Mouse (Mus musculus) kidney, postnatal 10 days (tissue): ENCODE results near the gene Tmem72.

ENCODE experiments used
- DNase-seq: peaks from one replicate; pipeline ENCODE4 v3.0.0; 2021; ENCODE audit warnings: mixed read lengths

The Tmem72 gene

GRCm38 (mm10) chr6:116649811-116650210 lies 66.9 kb downstream of the Tmem72 start:
- no peak for DNase-seq

GRCm38 (mm10) chr6:116647763-116648162 lies 69.0 kb downstream of the Tmem72 start:
- peak; percentile 71 for DNase-seq

- DNase-seq = no peak
These were observed 72.4 kb downstream of the Tmem72 start for GRCm38 (mm10) chr6:116644335-116644734.

GRCm38 (mm10) chr6:116643881-116644280 lies 72.8 kb downstream of the Tmem72 start:
- no peak for DNase-seq

- no peak for DNase-seq
These were observed 73.8 kb downstream of the Tmem72 start for GRCm38 (mm10) chr6:116642942-116643341.

GRCm38 (mm10) chr6:116639663-116640062 lies 77.0 kb downstream of the Tmem72 start:
- DNase-seq = no peak

- no peak for DNase-seq
These were observed 77.8 kb downstream of the Tmem72 start for GRCm38 (mm10) chr6:116638871-116639270.

- DNase-seq = no peak
These were observed 79.2 kb downstream of the Tmem72 start for GRCm38 (mm10) chr6:116637496-116637895.

- DNase-seq = no peak
These were observed 80.0 kb downstream of the Tmem72 start for GRCm38 (mm10) chr6:116636581-116637235.

- peak; percentile 88 for DNase-seq
These were observed 81.2 kb downstream of the Tmem72 start for GRCm38 (mm10) chr6:116635251-116636180.

- no peak for DNase-seq
These were observed 82.7 kb downstream of the Tmem72 start for GRCm38 (mm10) chr6:116633741-116634695.

GRCm38 (mm10) chr6:116632129-116632528 lies 84.6 kb downstream of the Tmem72 start:
- peak; percentile 92 for DNase-seq

- no peak for DNase-seq
These were observed 86.9 kb downstream of the Tmem72 start for GRCm38 (mm10) chr6:116629766-116630165.
